ENCODE assay signal across 10 mouse cellular contexts in genomic region chr16:94827092-94827585, GRCm38 (mm10).
DNase-seq lines count a peak whose midpoint lies in the region; TF ChIP-seq lines count a peak whose summit lies in the region.
"Had no signal": no experiment of that assay in that cellular context is flagged by ENCODE, and none has a peak within 500 bp of the region (broad histone marks: within the 10 kb centered on the region; RNA-seq: fewer than 3 reads in every experiment).

No protein-coding gene starts in this region.

- H3K36me3 ChIP-seq in heart, adult 2 months (ENCODE audit: control insufficient read depth, insufficient read depth, low read length), result no peaks in the 10 kb centered on the region
- H3K36me3 ChIP-seq: G1E; liver, embryonic 15.5 days had no signal

- no peak overlapping the region for H3K4me3 ChIP-seq in layer of hippocampus, adult 2 months
- H3K4me3 ChIP-seq in heart, adult 2 months, result no peak overlapping the region
- H3K4me3 ChIP-seq: liver, embryonic 15.5 days had no signal

- H3K27me3 ChIP-seq in heart, adult 2 months (ENCODE audit: control insufficient read depth, insufficient read depth, low read length), result no peaks in the 10 kb centered on the region
- H3K27me3 ChIP-seq: liver, embryonic 15.5 days had no signal

- H3K4me1 ChIP-seq in heart, adult 2 months (ENCODE audit: control insufficient read depth, insufficient read depth, low read length), result peaks cover 1% of the 10 kb centered on the region; the same call in 1 of the 2 replicates
- H3K4me1 ChIP-seq: liver, embryonic 15.5 days had no signal

- 39% methylated on average over 8 of the region's 8 CpGs for WGBS in heart, adult 2 months

- no peaks in the 10 kb centered on the region for H3K79me2 ChIP-seq in heart, adult 2 months (replicated peaks; ENCODE audit: control insufficient read depth, insufficient read depth, low read length)

- DNase-seq in layer of hippocampus, adult 2 months (ENCODE audit: low spot score in 2 of 2), result peak in 1 of 2 experiments; percentile 36
- DNase-seq in layer of hippocampus, adult 9-10 months (ENCODE audit: low spot score), result no peak
- DNase-seq in cerebellum, adult 8-10 months, result peak; percentile 55
- peak; percentile 65 to 81 for DNase-seq in heart, adult 2 months
- DNase-seq in left cerebral cortex, postnatal 4 days, result peak; percentile 84
- no peak for DNase-seq in embryo, embryonic 9.5 days (ENCODE audit: extremely low spot score)
- DNase-seq in kidney, adult 11 months, result no peak
- no peak for DNase-seq in urinary bladder, adult 2 months (ENCODE audit: low spot score)

- no peak for TF ChIP-seq EP300 in heart, adult 2 months (IDR thresholded peaks at IDR 0.05; ENCODE audit: insufficient read depth, low read depth, low read length)

- intact Hi-C loops in heart, adult 2 months (cut with DNase I), result loop anchor here (10.0 kb wide), 1 partner anchor 418 kb away; no protein-coding TSS in a partner anchor
- intact Hi-C loops in left cerebral cortex, postnatal 4 days (cut with DNase I), result no loop called here

- no peak for TF ChIP-seq CTCF in layer of hippocampus, adult 2 months (conservative IDR thresholded peaks at IDR 0.05)
- TF ChIP-seq CTCF in heart, adult 2 months (IDR thresholded peaks at IDR 0.05), result no peak

- no peak overlapping the region for H3K9ac ChIP-seq in heart, adult 2 months (ENCODE audit: low read depth, low read length)
- H3K9ac ChIP-seq: liver, embryonic 15.5 days had no signal

- peak overlapping the region; percentile 48 for H3K27ac ChIP-seq in layer of hippocampus, adult 2 months
- H3K27ac ChIP-seq in heart, adult 2 months, result peak overlapping the region; percentile 76
- H3K27ac ChIP-seq: liver, embryonic 15.5 days had no signal

- TF ChIP-seq POLR2A in heart, adult 2 months (IDR thresholded peaks at IDR 0.05; ENCODE audit: insufficient read depth, low read depth, low read length), result no peak; the same call in 1 of the 2 replicates

Comparison
In these comparisons a context has a peak if more than half of its experiments do, and no peak if none do; other contexts are left out.
1. DNase-seq: peak in cerebellum, adult 8-10 months (single experiment), heart, adult 2 months (2 of 2) and left cerebral cortex, postnatal 4 days (single experiment); none in layer of hippocampus, adult 9-10 months (single experiment), embryo, embryonic 9.5 days (single experiment), kidney, adult 11 months (single experiment) and urinary bladder, adult 2 months (single experiment).